ENCODE assay signal across 8 mouse cellular contexts in genomic region chr12:69129634-69130310, GRCm38 (mm10). TPM values are rescaled to one million over a fixed set of nuclear protein-coding genes. Genes with fewer than 3 reads are reported as not detected.
DNase-seq lines count a peak whose midpoint lies in the region; ATAC-seq and TF ChIP-seq lines count a peak whose summit lies in the region.

No protein-coding gene starts in this region.

- no peaks in the 10 kb centered on the region for H3K9me3 ChIP-seq in lung, postnatal 0 days (ENCODE audit: low read length)
- no peaks in the 10 kb centered on the region for H3K9me3 ChIP-seq in hindbrain, embryonic 16.5 days (ENCODE audit: control insufficient read depth, low read length)
- no peaks in the 10 kb centered on the region for H3K9me3 ChIP-seq in midbrain, embryonic 16.5 days (replicated peaks; ENCODE audit: control insufficient read depth, low read length, poor library complexity, severe bottlenecking)

- peak; percentile 60 for ATAC-seq in lung, postnatal 0 days
- no peak for ATAC-seq in hindbrain, embryonic 16.5 days
- no peak for ATAC-seq in midbrain, embryonic 16.5 days

- no peak for TF ChIP-seq EP300 in lung, postnatal 0 days (IDR thresholded peaks at IDR 0.05)

- peak; percentile 9 for DNase-seq in adrenal gland, postnatal 10 days
- no peak for DNase-seq in adrenal gland, postnatal 14 days
- DNase-seq in lung, postnatal 0 days (ENCODE audit: low spot score) = peak; percentile 40
- DNase-seq in lung, postnatal 25 days (ENCODE audit: low spot score) = no peak
- no peak for DNase-seq in frontal cortex, postnatal 10 days (ENCODE audit: low spot score in 2 of 2)
- no peak for DNase-seq in urinary bladder, postnatal 36 days (ENCODE audit: low spot score in 2 of 2)

- peak overlapping the region; percentile 34 for H3K4me2 ChIP-seq in lung, postnatal 0 days (replicated peaks; ENCODE audit: low read depth, low read length)
- H3K4me2 ChIP-seq in hindbrain, embryonic 16.5 days (ENCODE audit: low read length) = peak overlapping the region; percentile 37
- H3K4me2 ChIP-seq in midbrain, embryonic 16.5 days (ENCODE audit: low read length) = peak overlapping the region; percentile 32

- H3K4me1 ChIP-seq in lung, postnatal 0 days (ENCODE audit: insufficient read depth, low read depth, low read length) = no peaks in the 10 kb centered on the region
- no peaks in the 10 kb centered on the region for H3K4me1 ChIP-seq in hindbrain, embryonic 16.5 days (ENCODE audit: control insufficient read depth, insufficient read depth, low read depth, low read length)
- no peaks in the 10 kb centered on the region for H3K4me1 ChIP-seq in midbrain, embryonic 16.5 days (ENCODE audit: control insufficient read depth, insufficient read depth, low read length)

- H3K36me3 ChIP-seq in lung, postnatal 0 days (ENCODE audit: insufficient read depth, low read length) = no peaks in the 10 kb centered on the region
- H3K36me3 ChIP-seq in hindbrain, embryonic 16.5 days (ENCODE audit: control insufficient read depth, insufficient read depth, low read length) = no peaks in the 10 kb centered on the region
- H3K36me3 ChIP-seq in midbrain, embryonic 16.5 days (ENCODE audit: control insufficient read depth, insufficient read depth, low read length) = no peaks in the 10 kb centered on the region

- WGBS in lung, postnatal 0 days = 29% methylated on average over 17 of the region's 18 CpGs
- WGBS in hindbrain, embryonic 16.5 days = 44% methylated on average over 17 of the region's 18 CpGs
- 51% methylated on average over 18 of the region's 18 CpGs for WGBS in midbrain, embryonic 16.5 days

- H3K9ac ChIP-seq in lung, postnatal 0 days (replicated peaks; ENCODE audit: low read depth) = no peak overlapping the region
- no peak overlapping the region for H3K9ac ChIP-seq in hindbrain, embryonic 16.5 days (ENCODE audit: low read depth, low read length)
- H3K9ac ChIP-seq in midbrain, embryonic 16.5 days (ENCODE audit: low read depth, low read length) = no peak overlapping the region

- TF ChIP-seq CTCF in lung, postnatal 0 days (IDR thresholded peaks at IDR 0.05) = no peak

- peak overlapping the region; percentile 8; the same call in 1 of the 2 replicates for H3K4me3 ChIP-seq in lung, postnatal 0 days (ENCODE audit: low read depth, low read length)
- H3K4me3 ChIP-seq in hindbrain, embryonic 16.5 days (ENCODE audit: low read length) = peak overlapping the region; percentile 10; the same call in 1 of the 2 replicates
- H3K4me3 ChIP-seq in midbrain, embryonic 16.5 days (ENCODE audit: low read depth, low read length) = no peak overlapping the region

- H3K27me3 ChIP-seq in lung, postnatal 0 days (replicated peaks; ENCODE audit: insufficient read depth, low read length) = no peaks in the 10 kb centered on the region
- no peaks in the 10 kb centered on the region for H3K27me3 ChIP-seq in hindbrain, embryonic 16.5 days (replicated peaks; ENCODE audit: control insufficient read depth, insufficient read depth, low read length)
- H3K27me3 ChIP-seq in midbrain, embryonic 16.5 days (ENCODE audit: control insufficient read depth, insufficient read depth, low read depth, low read length) = no peaks in the 10 kb centered on the region

- H3K27ac ChIP-seq in lung, postnatal 0 days (ENCODE audit: low read length) = no peak overlapping the region
- no peak overlapping the region for H3K27ac ChIP-seq in hindbrain, embryonic 16.5 days (ENCODE audit: low read depth, low read length)
- no peak overlapping the region for H3K27ac ChIP-seq in midbrain, embryonic 16.5 days (ENCODE audit: low read length)

RNA-seq across cellular contexts. Expression of gene Rps29, which starts 29.2 kb away (rescaled TPM):
- total RNA-seq in adrenal gland, postnatal 10 days (2021) = 1,000 to 10,000 TPM; 1,821 to 1,838 TPM
- total RNA-seq in adrenal gland, postnatal 14 days (2021) = 1,456 and 1,768 TPM in 2 replicates
- polyA plus RNA-seq in lung, postnatal 0 days (2015; fragmentation: Nextera tagmentation; extraction: Ambion mirVana) = 1,546 and 1,642 TPM in 2 replicates
- polyA plus RNA-seq in hindbrain, embryonic 16.5 days (2015; fragmentation: Nextera tagmentation; extraction: Ambion mirVana) = 877 and 882 TPM in 2 replicates
- polyA plus RNA-seq in midbrain, embryonic 16.5 days (2015; fragmentation: Nextera tagmentation; extraction: Ambion mirVana) = 919 and 945 TPM in 2 replicates

RNA-seq across cellular contexts. Expression of gene Lrr1, which starts 38.8 kb away (rescaled TPM):
- 1 to 10 TPM; 1.9 TPM for total RNA-seq in adrenal gland, postnatal 10 days (2021)
- 1.3 and 2.3 TPM in 2 replicates for total RNA-seq in adrenal gland, postnatal 14 days (2021)
- 1.9 and 2.3 TPM in 2 replicates for polyA plus RNA-seq in lung, postnatal 0 days (2015; fragmentation: Nextera tagmentation; extraction: Ambion mirVana)
- polyA plus RNA-seq in hindbrain, embryonic 16.5 days (2015; fragmentation: Nextera tagmentation; extraction: Ambion mirVana) = 4.7 and 5.6 TPM in 2 replicates
- 2.9 and 3.1 TPM in 2 replicates for polyA plus RNA-seq in midbrain, embryonic 16.5 days (2015; fragmentation: Nextera tagmentation; extraction: Ambion mirVana)

RNA-seq across cellular contexts. Expression of gene Rpl36al, which starts 54.1 kb away (rescaled TPM):
- 100 to 1,000 TPM; 453 to 493 TPM for total RNA-seq in adrenal gland, postnatal 10 days (2021)
- 575 and 595 TPM in 2 replicates for total RNA-seq in adrenal gland, postnatal 14 days (2021)
- 481 and 510 TPM in 2 replicates for polyA plus RNA-seq in lung, postnatal 0 days (2015; fragmentation: Nextera tagmentation; extraction: Ambion mirVana)
- polyA plus RNA-seq in hindbrain, embryonic 16.5 days (2015; fragmentation: Nextera tagmentation; extraction: Ambion mirVana) = 296 and 328 TPM in 2 replicates
- 286 and 296 TPM in 2 replicates for polyA plus RNA-seq in midbrain, embryonic 16.5 days (2015; fragmentation: Nextera tagmentation; extraction: Ambion mirVana)

RNA-seq across cellular contexts. Expression of gene Mgat2, which starts 54.2 kb away (rescaled TPM):
- 10 to 100 TPM; 41.5 to 49.4 TPM for total RNA-seq in adrenal gland, postnatal 10 days (2021)
- 43.6 and 53.0 TPM in 2 replicates for total RNA-seq in adrenal gland, postnatal 14 days (2021)
- polyA plus RNA-seq in lung, postnatal 0 days (2015; fragmentation: Nextera tagmentation; extraction: Ambion mirVana) = 45.7 and 50.0 TPM in 2 replicates
- 31.4 and 35.8 TPM in 2 replicates for polyA plus RNA-seq in hindbrain, embryonic 16.5 days (2015; fragmentation: Nextera tagmentation; extraction: Ambion mirVana)
- 30.6 and 34.7 TPM in 2 replicates for polyA plus RNA-seq in midbrain, embryonic 16.5 days (2015; fragmentation: Nextera tagmentation; extraction: Ambion mirVana)

Comparison
In these comparisons a context has a peak if more than half of its experiments do, and no peak if none do; other contexts are left out.
1. DNase-seq: peak in adrenal gland, postnatal 10 days (single experiment) and lung, postnatal 0 days (single experiment); none in adrenal gland, postnatal 14 days (single experiment), lung, postnatal 25 days (single experiment), frontal cortex, postnatal 10 days (0 of 2) and urinary bladder, postnatal 36 days (0 of 2).
2. Peak in every context shown above with its lines, with median percentiles within 50 percentile points of each other: H3K4me2 ChIP-seq.